Mouse (Mus musculus): ENCODE results near the gene Tmem234. TPM values are rescaled to one million over a fixed set of nuclear protein-coding genes. Genes with fewer than 3 reads are reported as not detected.

Gene Tmem234
- polyA plus RNA-seq, 1 experiment: 140 TPM

GRCm38 (mm10) chr4:129654770-129655169 is 54.3 kb downstream of the Tmem234 start:
- Histone ChIP-seq H3K4me1 (ENCODE audit: control insufficient read depth, insufficient read depth, low read length) (no peaks in the 10 kb centered on the region), H3K4me3 (ENCODE audit: insufficient read depth, low read length) (no peak overlapping the region), H3K27ac (ENCODE audit: insufficient read depth, low read depth, low read length) (no peak overlapping the region)
- TF ChIP-seq CTCF (IDR thresholded peaks at IDR 0.05; ENCODE audit: low read depth, low read length): no peak
- no peak for TF ChIP-seq POLR2A (IDR thresholded peaks at IDR 0.05; ENCODE audit: borderline replicate concordance, low read depth, low read length)

DNA sequence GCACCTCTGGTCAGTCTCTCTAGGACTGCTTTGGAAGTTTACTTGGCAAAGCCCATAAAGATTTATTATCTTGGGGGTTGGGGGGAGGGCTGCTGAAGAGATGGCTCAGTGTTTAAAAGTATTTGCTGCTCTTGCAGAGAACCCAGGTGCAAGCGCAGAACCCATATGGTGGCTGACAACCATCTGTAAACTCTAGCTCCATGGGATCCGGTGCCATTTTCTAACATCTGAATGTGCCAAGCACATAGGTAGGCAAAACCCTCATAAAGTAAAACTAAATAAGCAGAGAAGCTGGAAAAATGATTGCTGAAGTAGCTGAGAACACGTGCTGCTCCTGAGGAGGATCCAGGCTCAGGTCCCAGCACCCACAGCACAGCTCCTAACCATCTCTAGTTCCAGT is 61.1 kb downstream of the Tmem234 start:
- no peak overlapping the region for H3K27ac ChIP-seq (ENCODE audit: insufficient read depth, low read depth, low read length)
- no peak for TF ChIP-seq CTCF (IDR thresholded peaks at IDR 0.05; ENCODE audit: low read depth, low read length)
- no peak for TF ChIP-seq POLR2A (IDR thresholded peaks at IDR 0.05; ENCODE audit: borderline replicate concordance, low read depth, low read length)
- no peak overlapping the region for H3K4me3 ChIP-seq (ENCODE audit: insufficient read depth, low read length)
- no peaks in the 10 kb centered on the region for H3K4me1 ChIP-seq (ENCODE audit: control insufficient read depth, insufficient read depth, low read length)

- TF ChIP-seq POLR2A (IDR thresholded peaks at IDR 0.05; ENCODE audit: borderline replicate concordance, low read depth, low read length): no peak
- TF ChIP-seq CTCF (IDR thresholded peaks at IDR 0.05; ENCODE audit: low read depth, low read length): no peak
- Histone ChIP-seq H3K27ac (ENCODE audit: insufficient read depth, low read depth, low read length) (no peak overlapping the region), H3K4me3 (ENCODE audit: insufficient read depth, low read length) (no peak overlapping the region), H3K4me1 (ENCODE audit: control insufficient read depth, insufficient read depth, low read length) (no peaks in the 10 kb centered on the region)
These were observed 61.9 kb downstream of the Tmem234 start for GRCm38 (mm10) chr4:129662255-129662813.

DNA sequence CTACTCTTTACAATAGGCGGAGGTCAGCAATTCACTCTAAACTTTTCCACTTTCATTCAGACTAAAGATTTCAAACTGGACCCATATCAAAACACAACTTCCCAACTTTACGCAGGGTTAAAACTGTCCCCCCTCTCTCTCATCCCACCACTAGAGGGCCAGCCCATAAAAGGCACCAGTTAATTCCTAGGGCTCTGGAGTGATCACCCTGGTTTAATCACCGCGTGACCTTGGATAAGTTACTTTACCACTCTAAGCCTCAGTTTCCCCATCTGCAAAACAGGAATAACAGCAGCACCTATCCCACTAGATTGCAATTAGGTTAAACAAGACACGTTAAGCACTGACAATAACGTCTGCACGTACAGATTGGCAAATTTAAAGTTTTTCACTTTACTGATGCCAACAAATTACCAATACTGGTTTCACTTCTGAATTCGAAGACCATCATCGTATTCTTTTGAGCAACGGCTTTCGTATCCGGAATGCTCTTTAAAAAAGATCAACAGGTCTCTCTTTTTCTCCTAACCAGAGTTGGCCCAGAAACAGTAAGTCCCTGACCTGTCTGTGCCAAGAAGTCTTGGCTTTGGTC is 71.1 kb downstream of the Tmem234 start:
- TF ChIP-seq CTCF (IDR thresholded peaks at IDR 0.05; ENCODE audit: low read depth, low read length): no peak
- TF ChIP-seq POLR2A (IDR thresholded peaks at IDR 0.05; ENCODE audit: borderline replicate concordance, low read depth, low read length): no peak
- Histone ChIP-seq H3K4me3 (ENCODE audit: insufficient read depth, low read length) (peak overlapping the region; percentile 90), H3K27ac (ENCODE audit: insufficient read depth, low read depth, low read length) (peak overlapping the region; percentile 84), H3K4me1 (ENCODE audit: control insufficient read depth, insufficient read depth, low read length) (peaks cover 15% of the 10 kb centered on the region)

GRCm38 (mm10) chr4:129672083-129672877 is 71.8 kb downstream of the Tmem234 start, which contains the start of gene Kpna6:
Kpna6 (minus strand) TSS chr4:129672767.
- TF ChIP-seq POLR2A (IDR thresholded peaks at IDR 0.05; ENCODE audit: borderline replicate concordance, low read depth, low read length): no peak; the same call in 1 of the 2 replicates
- TF ChIP-seq CTCF (IDR thresholded peaks at IDR 0.05; ENCODE audit: low read depth, low read length): no peak
- Histone ChIP-seq H3K4me3 (ENCODE audit: insufficient read depth, low read length) (peak within 1 kb of the TSS; percentile 90), H3K4me1 (ENCODE audit: control insufficient read depth, insufficient read depth, low read length) (peaks cover 15% of the 10 kb centered on the region), H3K27ac (ENCODE audit: insufficient read depth, low read depth, low read length) (peak within 1 kb of the TSS; percentile 84)

- TF ChIP-seq CTCF (IDR thresholded peaks at IDR 0.05; ENCODE audit: low read depth, low read length): no peak
- TF ChIP-seq POLR2A (IDR thresholded peaks at IDR 0.05; ENCODE audit: borderline replicate concordance, low read depth, low read length): no peak
- H3K4me3 ChIP-seq (ENCODE audit: insufficient read depth, low read length): peak overlapping the region; percentile 90
- peak overlapping the region; percentile 10; the same call in 1 of the 2 replicates for H3K27ac ChIP-seq (ENCODE audit: insufficient read depth, low read depth, low read length)
- H3K4me1 ChIP-seq (ENCODE audit: control insufficient read depth, insufficient read depth, low read length): peaks cover 15% of the 10 kb centered on the region
These were observed 72.5 kb downstream of the Tmem234 start for GRCm38 (mm10) chr4:129672878-129673449.

Other genes starting within 250 kb of the Tmem234 start
- gene Zbtb8a, start 222.6 kb upstream of the Tmem234 start, polyA plus RNA-seq (2012; ENCODE audit: insufficient read depth, insufficient read length, missing spikeins): 3.6 and 4.4 TPM in 2 replicates
- gene Zbtb8b, start 159.8 kb upstream of the Tmem234 start, polyA plus RNA-seq (2012; ENCODE audit: insufficient read depth, insufficient read length, missing spikeins): not detected in 2 replicates
- gene Bsdc1, start 139.1 kb upstream of the Tmem234 start, polyA plus RNA-seq (2012; ENCODE audit: insufficient read depth, insufficient read length, missing spikeins): 37.3 and 42.3 TPM in 2 replicates
- gene Tssk3, start 109.6 kb upstream of the Tmem234 start, polyA plus RNA-seq (2012; ENCODE audit: insufficient read depth, insufficient read length, missing spikeins): not detected in 2 replicates
- gene Fam229a, start 109.5 kb upstream of the Tmem234 start, polyA plus RNA-seq (2012; ENCODE audit: insufficient read depth, insufficient read length, missing spikeins): not detected in 2 replicates
- 157 and 166 TPM in 2 replicates for gene Marcksl1, start 87.1 kb upstream of the Tmem234 start, polyA plus RNA-seq (2012; ENCODE audit: insufficient read depth, insufficient read length, missing spikeins)
- gene Hdac1, start 58.0 kb upstream of the Tmem234 start, polyA plus RNA-seq (2012; ENCODE audit: insufficient read depth, insufficient read length, missing spikeins): 75.2 and 83.9 TPM in 2 replicates
- 0.68 TPM in 1 of 2 replicates, not detected in the other for gene Lck, start 27.0 kb upstream of the Tmem234 start, polyA plus RNA-seq (2012; ENCODE audit: insufficient read depth, insufficient read length, missing spikeins)
- 1.2 and 2.6 TPM in 2 replicates for gene Fam167b, start 22.1 kb upstream of the Tmem234 start, polyA plus RNA-seq (2012; ENCODE audit: insufficient read depth, insufficient read length, missing spikeins)
- 105 and 119 TPM in 2 replicates for gene Eif3i, start within 50 bp of the Tmem234 start, polyA plus RNA-seq (2012; ENCODE audit: insufficient read depth, insufficient read length, missing spikeins)
- 1.8 and 2.3 TPM in 2 replicates for gene Dcdc2b, start 13.6 kb downstream of the Tmem234 start, polyA plus RNA-seq (2012; ENCODE audit: insufficient read depth, insufficient read length, missing spikeins)
- 13.6 and 14.0 TPM in 2 replicates for gene Iqcc, start 18.4 kb downstream of the Tmem234 start, polyA plus RNA-seq (2012; ENCODE audit: insufficient read depth, insufficient read length, missing spikeins)
- gene Ccdc28b, start 23.3 kb downstream of the Tmem234 start, polyA plus RNA-seq (2012; ENCODE audit: insufficient read depth, insufficient read length, missing spikeins): 39.0 and 42.3 TPM in 2 replicates
- 39.8 and 45.7 TPM in 2 replicates for gene Txlna, start 40.4 kb downstream of the Tmem234 start, polyA plus RNA-seq (2012; ENCODE audit: insufficient read depth, insufficient read length, missing spikeins)
- 35.1 and 42.0 TPM in 2 replicates for gene Kpna6, start 72.1 kb downstream of the Tmem234 start, polyA plus RNA-seq (2012; ENCODE audit: insufficient read depth, insufficient read length, missing spikeins)
- gene Tmem39b, start 96.2 kb downstream of the Tmem234 start, polyA plus RNA-seq (2012; ENCODE audit: insufficient read depth, insufficient read length, missing spikeins): 10.7 and 12.8 TPM in 2 replicates
- 67.0 and 67.1 TPM in 2 replicates for gene Khdrbs1, start 141.6 kb downstream of the Tmem234 start, polyA plus RNA-seq (2012; ENCODE audit: insufficient read depth, insufficient read length, missing spikeins)
- 365 TPM in 2 replicates for gene Ptp4a2, start 210.6 kb downstream of the Tmem234 start, polyA plus RNA-seq (2012; ENCODE audit: insufficient read depth, insufficient read length, missing spikeins)